Mouse (Mus musculus) cerebellum, adult 18-20 months (tissue): ENCODE data around the gene Dedd2.
A peak's percentile ranks its signal among the peaks of the same experiment; 100 is the strongest.
"Not testable (repeated sequence)": the region's sequence is repeated elsewhere in the genome, so short reads cannot be mapped to it uniquely, and the experiment has no call there.

Source experiments
- DNase-seq, 2 experiments: peaks; one replicate each; pipeline ENCODE4 v3.0.0; 2021

Dedd2 gene

GRCm38 (mm10) chr7:25220457-25221101 lies at the start of gene Dedd2:
TSS of gene Dedd2 (minus strand) at chr7:25220615.
- DNase-seq, result peak; percentile 37 to 44

GRCm38 (mm10) chr7:25269545-25270271 lies 49.3 kb upstream of the Dedd2 start:
- DNase-seq, result peak; percentile 18 to 26

- peak in 1 of 2 experiments; percentile 39 for DNase-seq
Measured at GRCm38 (mm10) chr7:25269029-25269428, 48.6 kb upstream of the Dedd2 start.

GRCm38 (mm10) chr7:25268588-25268987 lies 48.2 kb upstream of the Dedd2 start:
- DNase-seq, result no peak

- DNase-seq, result peak; percentile 99 to 100
Measured at GRCm38 (mm10) chr7:25267751-25268463, 47.5 kb upstream of the Dedd2 start.

- DNase-seq, result peak; percentile 98 to 100
Measured at GRCm38 (mm10) chr7:25267301-25267750, 46.9 kb upstream of the Dedd2 start, which contains the start of gene Cic. TSS of gene Cic (plus strand) at chr7:25267704.

DNA sequence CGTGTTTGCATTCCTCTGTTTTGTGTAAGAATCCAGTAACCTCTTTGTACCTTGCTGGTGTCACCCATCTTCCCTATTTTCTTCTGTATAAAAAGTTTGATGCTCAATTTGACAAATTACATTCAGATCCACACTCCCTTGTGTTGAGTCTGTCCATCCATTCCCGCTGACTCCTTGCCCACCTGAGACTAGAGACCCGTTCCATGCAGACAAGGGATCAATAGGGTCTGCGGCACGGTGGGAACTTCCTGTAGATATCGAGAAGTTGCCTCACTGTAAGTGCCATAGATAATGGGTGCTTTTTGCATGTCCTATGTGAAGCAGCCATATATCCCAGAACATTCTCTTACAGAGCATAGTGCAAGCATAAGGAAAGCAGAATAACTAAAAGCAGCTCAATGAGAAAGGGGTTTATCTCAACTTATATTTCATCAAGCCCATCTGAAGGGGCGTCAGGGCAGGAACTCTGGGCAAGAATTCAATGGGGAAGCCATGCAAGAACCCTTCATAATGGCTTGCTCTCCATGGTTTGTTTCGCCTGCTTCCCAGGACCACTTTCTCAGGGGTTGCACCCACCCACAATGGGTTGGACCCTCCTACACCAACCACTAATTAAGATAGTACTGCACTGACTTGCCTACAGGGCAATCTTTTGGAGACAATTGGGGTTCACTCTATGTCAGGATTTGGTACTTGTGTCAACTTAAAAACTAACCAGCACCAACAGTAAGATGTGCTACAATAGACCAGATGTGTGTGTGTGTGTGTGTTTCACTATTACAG lies 46.0 kb upstream of the Dedd2 start:
- peak in 1 of 2 experiments; percentile 20 for DNase-seq

- DNase-seq, result not testable (repeated sequence)
Measured at GRCm38 (mm10) chr7:25265743-25266142, 45.3 kb upstream of the Dedd2 start.

GRCm38 (mm10) chr7:25263968-25264870 lies 43.8 kb upstream of the Dedd2 start:
- no peak for DNase-seq

GRCm38 (mm10) chr7:25261896-25262295 lies 41.5 kb upstream of the Dedd2 start:
- DNase-seq, result no peak

DNA sequence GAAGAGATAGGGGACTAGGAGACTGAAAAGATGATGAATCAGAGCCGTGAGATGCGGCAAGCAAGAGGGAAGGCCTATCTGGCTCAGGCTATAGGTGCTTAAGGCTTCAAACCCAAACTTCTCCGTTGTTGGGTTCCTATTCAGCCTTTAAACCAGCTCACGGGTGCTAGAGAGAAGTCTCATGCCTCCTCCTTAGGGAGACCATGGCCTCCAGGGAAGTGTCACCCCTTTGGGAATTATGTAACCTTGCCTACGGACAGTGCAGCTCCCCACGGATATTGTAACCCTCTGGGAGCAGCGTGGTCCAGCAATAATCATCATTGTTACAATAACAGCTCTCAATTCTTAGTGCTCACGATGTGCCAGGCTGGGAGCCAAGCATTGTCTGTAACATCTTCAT lies 31.4 kb upstream of the Dedd2 start:
- peak; percentile 31 to 56 for DNase-seq

- peak; percentile 49 to 68 for DNase-seq
Measured at GRCm38 (mm10) chr7:25251071-25251791, 30.8 kb upstream of the Dedd2 start.

GRCm38 (mm10) chr7:25250141-25250972 lies 29.9 kb upstream of the Dedd2 start, which contains the start of gene Erf:
TSS of gene Erf (minus strand) at chr7:25250761.
- DNase-seq, result peak; percentile 85 to 94

DNA sequence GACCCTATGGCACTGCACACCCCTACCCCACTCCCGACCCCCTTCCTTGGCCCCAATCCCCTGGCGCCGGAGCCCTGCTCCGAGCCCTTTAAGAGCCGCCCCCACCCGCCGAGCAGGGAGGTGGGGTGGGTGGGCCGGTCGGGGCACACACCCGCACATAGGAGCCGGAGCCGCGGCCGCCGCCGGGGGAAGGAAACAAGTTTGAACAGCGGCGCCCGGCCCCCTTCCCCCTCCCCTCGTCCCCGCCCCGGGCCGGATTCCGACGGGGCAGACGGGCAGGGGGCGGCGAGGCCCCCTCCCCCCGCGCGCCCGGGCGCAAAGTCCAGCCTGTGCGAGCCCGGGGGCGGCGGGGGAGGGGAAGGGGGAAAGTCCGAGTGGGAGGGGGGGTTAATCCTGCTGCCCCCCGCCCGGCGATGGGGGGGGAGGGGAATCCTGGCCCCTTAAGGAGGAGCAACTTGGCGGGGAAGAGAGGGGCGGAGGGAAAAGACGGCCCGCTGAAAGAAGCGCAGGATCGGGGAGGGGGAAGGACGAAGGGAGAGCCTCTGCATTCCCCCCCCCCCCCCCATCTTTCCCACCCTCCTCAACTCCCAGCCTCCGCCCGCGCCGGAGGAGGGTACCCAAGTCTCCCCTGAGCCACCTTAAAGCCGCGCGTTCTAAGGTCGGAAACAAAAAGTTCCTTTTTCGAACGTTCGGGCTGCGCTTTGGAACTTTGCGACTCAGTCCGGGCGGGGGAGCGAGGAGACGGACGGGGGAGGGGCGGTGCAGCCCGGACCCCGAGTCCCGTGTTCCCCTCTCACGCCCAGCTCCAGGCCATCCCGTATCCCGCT lies 29.1 kb upstream of the Dedd2 start:
- peak; percentile 56 to 68 for DNase-seq

DNA sequence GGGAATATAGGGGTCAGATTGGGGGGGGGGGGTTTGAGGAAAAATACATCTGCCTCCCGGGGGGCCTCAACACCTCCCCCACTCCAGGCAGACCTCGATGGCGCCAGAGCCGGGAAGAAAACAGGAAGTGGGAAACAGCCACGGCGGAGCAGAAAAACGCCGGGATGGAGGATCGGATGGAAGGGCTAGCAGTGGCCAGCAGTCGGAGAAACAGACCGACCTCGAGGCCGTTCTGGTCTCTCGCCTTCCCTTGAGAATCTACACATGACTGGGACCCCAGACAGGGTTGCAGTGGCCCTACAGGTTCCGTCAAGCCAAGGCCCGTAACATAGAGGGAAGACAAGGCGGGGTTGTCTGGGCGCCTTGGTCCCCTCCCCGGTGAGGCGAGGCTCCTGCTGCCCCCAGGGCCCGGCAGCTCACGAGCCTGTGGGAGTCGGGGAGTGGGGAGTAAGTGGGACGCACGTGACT lies 28.5 kb upstream of the Dedd2 start:
- no peak for DNase-seq

DNA sequence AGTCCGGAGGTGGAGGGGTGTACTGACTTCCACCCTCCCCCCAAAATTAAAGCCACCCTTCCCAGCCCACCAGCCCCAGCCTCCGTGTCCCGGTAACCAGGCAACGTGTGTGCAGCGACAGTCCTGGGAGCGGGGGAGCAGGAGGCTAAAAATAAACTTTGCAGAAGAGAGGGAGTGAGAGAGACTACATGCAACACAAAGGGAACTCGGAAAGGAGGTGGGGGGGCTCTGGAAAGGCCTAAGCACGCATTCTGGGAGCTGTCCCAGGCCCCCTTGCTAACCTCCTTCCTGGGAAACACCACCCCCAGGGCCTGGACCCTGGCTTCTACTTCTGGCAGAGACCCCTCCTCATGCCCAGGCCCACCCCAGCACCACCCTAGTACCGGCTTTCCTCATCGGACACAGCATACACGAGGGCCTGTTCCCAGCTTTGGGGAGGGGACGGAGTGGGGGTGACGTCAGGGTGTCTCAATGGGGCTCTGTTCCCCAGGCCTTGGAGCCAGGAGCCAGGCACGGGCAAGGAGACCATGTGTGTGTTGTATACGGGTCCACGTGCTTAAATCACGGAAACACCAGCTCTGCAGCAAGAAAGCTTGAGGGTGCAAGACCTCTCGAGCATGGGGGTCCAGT lies 27.7 kb upstream of the Dedd2 start:
- peak; percentile 51 to 52 for DNase-seq

GRCm38 (mm10) chr7:25247498-25247897 lies 27.1 kb upstream of the Dedd2 start:
- no peak for DNase-seq

- DNase-seq, result no peak
Measured at GRCm38 (mm10) chr7:25246759-25247137, 26.3 kb upstream of the Dedd2 start.
